Mouse (Mus musculus) MEL (cell line): ENCODE measurements around the gene Atp5s. TPM values are rescaled to one million over a fixed set of nuclear protein-coding genes. Genes with fewer than 3 reads are reported as not detected.

Experiments used
- DNase-seq: peaks from one replicate; pipeline ENCODE4 v3.0.0; 2011; ENCODE audit warnings: low read depth, low spot score
- H3K27ac ChIP-seq: 2 replicates; pipeline ENCODE4 v1.5.1; 2012; ENCODE audit warnings: low read depth, mild to moderate bottlenecking, control low read depth, low read length, moderate library complexity; ENCODE audit not compliant: control insufficient read depth
- H3K27me3 ChIP-seq, 2 experiments: fragments of 150-350 bp in 1 of 2; sonication (generic) in 1 of 2; 2 replicates each; pipeline ENCODE4 v1.6.1; 2012; ENCODE audit warnings: low read length in 2 of 2, mild to moderate bottlenecking in 2 of 2, improper control_type of control experiment in 1 of 2, moderate library complexity in 1 of 2; ENCODE audit not compliant: insufficient read depth in 2 of 2, control insufficient read depth in 1 of 2
- H3K36me3 ChIP-seq, 2 experiments: 2 replicates each; pipeline ENCODE4 v1.6.1; 2012 to 2014; ENCODE audit warnings: low read length in 2 of 2, improper control_type of control experiment in 1 of 2, inconsistent platforms in 1 of 2, mild to moderate bottlenecking in 1 of 2; ENCODE audit not compliant: insufficient read depth in 2 of 2, control insufficient read depth in 1 of 2
- H3K4me1 ChIP-seq, 2 experiments: fragments of 150-350 bp in 1 of 2; sonication (generic) in 1 of 2; 2 replicates each; pipeline ENCODE4 v1.6.1; 2012; ENCODE audit warnings: low read length in 2 of 2, improper control_type of control experiment in 1 of 2, mild to moderate bottlenecking in 1 of 2; ENCODE audit not compliant: insufficient read depth in 2 of 2, control insufficient read depth in 1 of 2
- H3K4me3 ChIP-seq, 2 experiments: fragments of 150-350 bp in 1 of 2; sonication (generic) in 1 of 2; 2 replicates each; pipeline ENCODE4 v1.5.1; 2012; ENCODE audit warnings: low read depth in 2 of 2, low read length in 2 of 2, mild to moderate bottlenecking in 2 of 2, moderate library complexity in 2 of 2, control low read depth in 1 of 2, improper control_type of control experiment in 1 of 2; ENCODE audit not compliant: control insufficient read depth in 1 of 2, insufficient read depth in 1 of 2
- H3K79me2 ChIP-seq: 2 replicates; pipeline ENCODE4 v1.6.1; 2012; ENCODE audit warnings: mild to moderate bottlenecking, low read length, moderate library complexity; ENCODE audit not compliant: control insufficient read depth, poor library complexity, insufficient read depth
- H3K9ac ChIP-seq: 2 replicates; pipeline ENCODE4 v1.6.1; 2012; ENCODE audit warnings: low read depth, mild to moderate bottlenecking, control low read depth, low read length, moderate library complexity; ENCODE audit not compliant: control insufficient read depth, poor library complexity, severe bottlenecking
- H3K9me3 ChIP-seq: fragments of 150-350 bp; sonication (generic); replicated peaks from 2 replicates; pipeline ENCODE4 v1.6.1; 2012; ENCODE audit warnings: mild to moderate bottlenecking, low read length, improper control_type of control experiment, moderate library complexity; ENCODE audit not compliant: insufficient read depth
- CHD1 ChIP-seq: IDR thresholded peaks from 2 replicates; pipeline ENCODE4 v1.6.1; 2012; ENCODE audit warnings: low read depth, mild to moderate bottlenecking, inconsistent platforms, low read length, improper control_type of control experiment
- CHD2 ChIP-seq: IDR thresholded peaks from 2 replicates; pipeline ENCODE4 v1.6.1; 2011; ENCODE audit warnings: low read length, improper control_type of control experiment
- CTCF ChIP-seq, 3 experiments: IDR thresholded peaks in 2 of 3; conservative IDR thresholded peaks in 1 of 3; 2 replicates each; pipeline ENCODE4 v1.5.1; 2011 to 2012; ENCODE audit warnings: low read length in 3 of 3, low read depth in 2 of 3, mild to moderate bottlenecking in 2 of 3, improper control_type of control experiment in 1 of 3, inconsistent platforms in 1 of 3, mixed read lengths in 1 of 3, moderate library complexity in 1 of 3; ENCODE audit not compliant: control insufficient read depth in 1 of 3, insufficient read depth in 1 of 3, poor library complexity in 1 of 3, severe bottlenecking in 1 of 3
- ELF1 ChIP-seq: IDR thresholded peaks from 2 replicates; pipeline ENCODE4 v1.6.1; 2014; ENCODE audit warnings: low read depth, mild to moderate bottlenecking, inconsistent platforms, low read length, improper control_type of control experiment, moderate library complexity
- EP300 ChIP-seq, 2 experiments: IDR thresholded peaks; 2 replicates each; pipeline ENCODE4 v1.6.1; 2011; ENCODE audit warnings: improper control_type of control experiment in 2 of 2, low read length in 2 of 2, low read depth in 1 of 2, mild to moderate bottlenecking in 1 of 2
- ETS1 ChIP-seq: IDR thresholded peaks from 2 replicates; pipeline ENCODE4 v1.6.1; 2012; ENCODE audit warnings: low read depth, mild to moderate bottlenecking, inconsistent platforms, low read length, improper control_type of control experiment, moderate library complexity
- GABPA ChIP-seq: IDR thresholded peaks from 2 replicates; pipeline ENCODE4 v1.6.1; 2012; ENCODE audit warnings: low read depth, mild to moderate bottlenecking, inconsistent platforms, low read length, improper control_type of control experiment, moderate library complexity
- GATA1 ChIP-seq: IDR thresholded peaks from 2 replicates; pipeline ENCODE4 v1.6.1; 2011; ENCODE audit warnings: low read depth, low read length, improper control_type of control experiment
- HCFC1 ChIP-seq: IDR thresholded peaks from 2 replicates; pipeline ENCODE4 v1.6.1; 2012; ENCODE audit warnings: low read depth, mild to moderate bottlenecking, inconsistent platforms, low read length, improper control_type of control experiment, moderate library complexity
- JUND ChIP-seq: IDR thresholded peaks from 2 replicates; pipeline ENCODE4 v1.6.1; 2011; ENCODE audit warnings: low read depth, mild to moderate bottlenecking, improper control_type of control experiment, low read length
- KAT2A ChIP-seq: conservative IDR thresholded peaks from 2 replicates; pipeline ENCODE4 v1.6.1; 2012; ENCODE audit warnings: low read depth, low read length, improper control_type of control experiment, inconsistent platforms
- MAFK ChIP-seq: IDR thresholded peaks from 2 replicates; pipeline ENCODE4 v1.6.1; 2011; ENCODE audit warnings: low read depth, mild to moderate bottlenecking, low read length, improper control_type of control experiment, borderline replicate concordance
- MAZ ChIP-seq: IDR thresholded peaks from 2 replicates; pipeline ENCODE4 v1.6.1; 2012; ENCODE audit warnings: low read depth, mild to moderate bottlenecking, inconsistent platforms, low read length, improper control_type of control experiment
- MEF2A ChIP-seq: IDR thresholded peaks from 2 replicates; pipeline ENCODE4 v1.6.1; 2014; ENCODE audit warnings: low read depth, mild to moderate bottlenecking, inconsistent platforms, low read length, improper control_type of control experiment; ENCODE audit not compliant: poor library complexity, insufficient replicate concordance, severe bottlenecking; ENCODE audit errors: extremely low read depth
- MXI1 ChIP-seq: IDR thresholded peaks from 2 replicates; pipeline ENCODE4 v1.6.1; 2011; ENCODE audit warnings: mild to moderate bottlenecking, low read depth, low read length, improper control_type of control experiment
- NELFE ChIP-seq: IDR thresholded peaks from 2 replicates; pipeline ENCODE4 v1.6.1; 2011; ENCODE audit warnings: low read depth, low read length, improper control_type of control experiment
- NRF1 ChIP-seq: IDR thresholded peaks from 2 replicates; pipeline ENCODE4 v1.6.1; 2014; ENCODE audit warnings: low read depth, mild to moderate bottlenecking, inconsistent platforms, low read length, improper control_type of control experiment, moderate library complexity; ENCODE audit not compliant: poor library complexity, insufficient read depth, severe bottlenecking
- POLR2AphosphoS2 ChIP-seq: IDR thresholded peaks from 2 replicates; pipeline ENCODE4 v1.6.1; 2011; ENCODE audit warnings: low read length, improper control_type of control experiment
- POLR2AphosphoS5 ChIP-seq: IDR thresholded peaks from 2 replicates; pipeline ENCODE4 v1.6.1; 2012; ENCODE audit warnings: low read depth, borderline replicate concordance, mild to moderate bottlenecking, inconsistent platforms, low read length, moderate library complexity, mixed read lengths
- RCOR1 ChIP-seq: IDR thresholded peaks from 2 replicates; pipeline ENCODE4 v1.6.1; 2012; ENCODE audit warnings: low read depth, mild to moderate bottlenecking, inconsistent platforms, low read length, improper control_type of control experiment
- SIN3A ChIP-seq: IDR thresholded peaks from 2 replicates; pipeline ENCODE4 v1.6.1; 2012; ENCODE audit warnings: low read length, improper control_type of control experiment, inconsistent platforms
- TBP ChIP-seq: IDR thresholded peaks from 2 replicates; pipeline ENCODE4 v1.8.0; 2011; ENCODE audit warnings: low read depth, low read length, improper control_type of control experiment
- TCF12 ChIP-seq: IDR thresholded peaks from 2 replicates; pipeline ENCODE4 v1.6.1; 2014; ENCODE audit warnings: low read depth, mild to moderate bottlenecking, inconsistent platforms, low read length, improper control_type of control experiment, moderate library complexity
- UBTF ChIP-seq: IDR thresholded peaks from 2 replicates; pipeline ENCODE4 v1.6.1; 2012; ENCODE audit warnings: low read depth, mild to moderate bottlenecking, inconsistent platforms, low read length, improper control_type of control experiment, moderate library complexity, borderline replicate concordance; ENCODE audit not compliant: insufficient read depth
- USF1 ChIP-seq: IDR thresholded peaks from 2 replicates; pipeline ENCODE4 v1.6.1; 2014; ENCODE audit warnings: low read depth, mild to moderate bottlenecking, inconsistent platforms, low read length, improper control_type of control experiment, moderate library complexity
- ZKSCAN1 ChIP-seq: IDR thresholded peaks from 2 replicates; pipeline ENCODE4 v1.6.1; 2012; ENCODE audit warnings: low read depth, mild to moderate bottlenecking, inconsistent platforms, low read length, improper control_type of control experiment, moderate library complexity
- ZNF384 ChIP-seq: IDR thresholded peaks from 2 replicates; pipeline ENCODE4 v1.6.1; 2012; ENCODE audit warnings: low read depth, mild to moderate bottlenecking, inconsistent platforms, low read length, improper control_type of control experiment
- polyA plus RNA-seq, 2 experiments: library from polyadenylated mRNA; stranded (reverse) in 1 of 2; unstranded in 1 of 2; fragments of >175 nt in 1 of 2; fragments of >200 nt in 1 of 2; gene quantifications; 2 replicates each; pipeline versions ENCODE4 v1.2.1 to v1.2.4; 2012; ENCODE audit warnings: low replicate concordance in 2 of 2, low read depth in 1 of 2; ENCODE audit not compliant: insufficient read length in 2 of 2, insufficient read depth in 1 of 2, missing spikeins in 1 of 2
- total RNA-seq: library from RNA; depleted of rRNA; stranded (reverse); fragments of 300-350 nt; gene quantifications from 2 replicates; pipeline ENCODE4 v1.2.3, GENCODE M21; 2012

Gene Atp5s
- total and polyA plus RNA-seq, 3 experiments, result 12.7 to 13.7 TPM; not detected in 1

GRCm38 (mm10) chr12:69732221-69732620 lies 7.5 kb downstream of the Atp5s start:
- H3K27me3 ChIP-seq, result no peaks in the 10 kb centered on the region
- H3K79me2 ChIP-seq, result no peaks in the 10 kb centered on the region
- TF ChIP-seq MXI1, result no peak
- TF ChIP-seq RCOR1, result no peak
- no peak for TF ChIP-seq NRF1
- no peak for TF ChIP-seq CTCF (IDR thresholded peaks at IDR 0.05 in 2 of 3, conservative IDR thresholded peaks at IDR 0.05 in 1 of 3; ENCODE audit: control insufficient read depth in 1 of 3, insufficient read depth in 1 of 3, low read depth in 2 of 3, low read length in 3 of 3, poor library complexity in 1 of 3, severe bottlenecking in 1 of 3)
- no peak for TF ChIP-seq ELF1
- no peak for TF ChIP-seq TCF12
- no peak for TF ChIP-seq JUND
- TF ChIP-seq KAT2A, result no peak
- no peak for TF ChIP-seq POLR2AphosphoS5
- no peak for TF ChIP-seq ZKSCAN1
- TF ChIP-seq POLR2AphosphoS2, result no peak
- TF ChIP-seq GATA1, result no peak
- no peak for TF ChIP-seq TBP
- TF ChIP-seq, all 39 proteins: peak for 0
- no peak for DNase-seq
- Histone ChIP-seq H3K36me3 (peaks cover 0 to 2% of the 10 kb centered on the region in 2 experiments; a peak in 1 of 4 replicates), H3K9me3 (no peaks in the 10 kb centered on the region), H3K27ac (no peak overlapping the region), H3K4me1 (no peaks in the 10 kb centered on the region; a peak in 1 of 4 replicates), H3K9ac (no peak overlapping the region), H3K4me3 (no peak overlapping the region)

DNA sequence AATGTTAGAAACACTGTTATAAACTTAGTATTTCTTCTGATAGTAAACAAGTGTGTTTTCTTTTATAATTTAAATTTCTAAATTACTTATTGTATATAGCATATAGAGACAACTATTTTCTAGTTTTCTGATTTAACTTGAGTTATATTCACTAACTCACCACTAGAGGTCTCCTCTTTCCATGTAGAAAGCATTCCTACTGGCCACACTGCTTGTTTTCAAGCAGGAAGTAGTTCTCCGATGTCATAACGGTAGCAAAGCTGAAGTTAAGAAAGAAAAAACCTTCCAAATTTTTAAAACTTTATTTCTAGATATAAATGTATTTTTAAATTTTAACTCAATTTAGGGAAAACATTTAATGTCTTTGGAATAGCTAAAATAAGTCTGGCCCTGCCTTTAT lies 8.8 kb downstream of the Atp5s start:
- H3K4me3 ChIP-seq, result peak overlapping the region; percentile 32 to 48
- peak overlapping the region; percentile 81 for H3K27ac ChIP-seq
- H3K9me3 ChIP-seq, result no peaks in the 10 kb centered on the region
- peaks cover 0 to 2% of the 10 kb centered on the region in 2 experiments; a peak in 1 of 4 replicates for H3K36me3 ChIP-seq
- no peaks in the 10 kb centered on the region; a peak in 1 of 4 replicates for H3K4me1 ChIP-seq
- H3K27me3 ChIP-seq, result no peaks in the 10 kb centered on the region
- DNase-seq, result peak; percentile 82
- H3K79me2 ChIP-seq, result no peaks in the 10 kb centered on the region
- peak overlapping the region; percentile 50 for H3K9ac ChIP-seq
- TF ChIP-seq HCFC1 (peak; percentile 68), CTCF (IDR thresholded peaks at IDR 0.05 in 2 of 3, conservative IDR thresholded peaks at IDR 0.05 in 1 of 3; ENCODE audit: control insufficient read depth in 1 of 3, insufficient read depth in 1 of 3, low read depth in 2 of 3, low read length in 3 of 3, poor library complexity in 1 of 3, severe bottlenecking in 1 of 3) (peak in 2 of 3 experiments; percentile 56 to 89; a peak in 4 of 6 replicates), POLR2AphosphoS5 (no peak), ETS1 (0 out of 2 replicates have a peak, but pooled peaks have one; percentile 7), CHD1 (no peak), NRF1 (no peak), JUND (0 out of 2 replicates have a peak, but pooled peaks have one; percentile 16), TBP (no peak), EP300 (IDR thresholded peaks at IDR 0.05; ENCODE audit: low read depth in 1 of 2, low read length in 2 of 2) (0 out of 4 replicates have a peak, but pooled peaks have one; percentile 20 to 35), GABPA (no peak), POLR2AphosphoS2 (no peak), SIN3A (peak; percentile 84), ZKSCAN1 (no peak), ELF1 (peak; percentile 84), MXI1 (0 out of 2 replicates have a peak, but pooled peaks have one; percentile 43), UBTF (no peak), NELFE (no peak), TCF12 (no peak), ZNF384 (peak; percentile 56; the same call in 1 of the 2 replicates), KAT2A (no peak), MAFK (no peak), MAZ (no peak), USF1 (no peak), MEF2A (no peak), CHD2 (no peak), RCOR1 (no peak)
